Mouse (Mus musculus) erythroid progenitor cell, adult 5-6 weeks (primary cell): ENCODE results near the gene Nphp1. TPM values are rescaled to one million over a fixed set of nuclear protein-coding genes. Genes with fewer than 3 reads are reported as not detected.

ENCODE experiments used
- ATAC-seq: replicated peaks from 2 replicates; pipeline ENCODE4 v1.8.0; 2016; ENCODE audit warnings: moderate number of reproducible peaks, mild to moderate bottlenecking, moderate TSS enrichment, inconsistent platforms; ENCODE audit not compliant: poor library complexity, low FRiP score, severe bottlenecking
- total RNA-seq, 2 experiments: library from RNA; stranded (forward) in 1 of 2; stranded (reverse) in 1 of 2; fragments of 150-400 nt in 1 of 2; fragments of 186-747, 209-891 nt in 1 of 2; gene quantifications; 2 replicates each; pipeline versions ENCODE4 v1.2.3 to v1.2.4; 2015 to 2017; ENCODE audit warnings: low replicate concordance in 2 of 2

The Nphp1 gene
- total RNA-seq, 2 experiments from 2014 or later = 2.0 to 8.4 TPM

GRCm38 (mm10) chr2:127751849-127752610 lies 36.7 kb downstream of the Nphp1 start:
- no peak for ATAC-seq

GRCm38 (mm10) chr2:127749376-127749775 lies 39.3 kb downstream of the Nphp1 start:
- no peak for ATAC-seq

DNA sequence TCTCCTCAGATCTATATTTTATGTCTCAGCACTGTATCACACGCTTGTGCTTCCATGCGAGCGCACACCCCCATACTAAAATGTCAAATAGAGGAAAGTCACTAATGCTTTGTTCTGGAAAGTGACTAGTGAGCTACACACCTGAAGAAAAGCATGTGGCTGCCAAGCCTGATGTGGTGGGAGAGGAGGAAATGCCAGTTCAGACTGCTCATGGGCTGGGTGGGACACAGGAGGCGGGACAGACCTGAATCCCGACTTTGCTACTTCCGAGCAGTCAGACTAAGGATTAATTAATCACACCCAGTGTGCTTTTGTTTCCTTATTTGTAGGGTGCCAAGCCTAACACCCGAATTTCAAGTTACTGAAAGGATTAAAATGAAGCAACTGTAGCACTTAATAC lies 40.4 kb downstream of the Nphp1 start:
- no peak for ATAC-seq

GRCm38 (mm10) chr2:127742637-127743036 lies 46.1 kb downstream of the Nphp1 start:
- ATAC-seq = no peak

DNA sequence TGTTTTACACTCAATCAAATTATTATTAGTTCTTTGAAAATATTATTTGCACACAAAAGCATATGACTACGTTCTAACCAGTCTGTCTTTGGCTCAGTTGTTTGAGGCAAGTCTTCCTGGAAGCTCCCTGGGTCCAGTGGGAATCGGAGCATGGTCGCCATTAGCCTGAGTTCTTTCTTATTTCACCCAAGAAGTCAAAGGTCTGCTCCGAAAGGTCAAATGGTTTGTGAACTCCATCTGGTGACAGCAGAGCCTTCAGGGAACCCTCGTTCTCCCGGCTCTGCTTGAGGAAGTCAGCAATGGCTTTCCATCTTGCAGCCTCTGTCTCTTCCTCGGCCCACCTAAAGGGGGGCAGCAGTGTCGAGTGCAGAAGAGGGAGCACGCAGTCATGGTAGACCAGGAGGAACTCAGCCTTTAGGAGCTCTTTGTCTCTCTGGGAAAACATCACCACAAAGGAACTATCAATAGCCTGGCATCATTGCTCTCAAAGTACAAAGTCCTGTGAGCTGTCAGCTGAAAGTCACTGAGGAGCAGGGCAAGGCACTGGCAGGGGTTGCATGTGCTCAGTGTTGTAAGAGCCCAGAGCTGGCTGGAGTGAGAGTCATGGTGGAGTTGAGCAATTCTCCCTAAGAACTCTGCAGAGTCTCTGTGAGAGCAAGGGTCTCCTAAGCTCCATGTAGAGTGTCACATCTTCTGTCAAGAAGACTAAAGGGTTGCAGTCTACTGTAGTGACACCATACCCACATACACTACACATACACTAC lies 47.8 kb downstream of the Nphp1 start:
- ATAC-seq = 0 out of 2 replicates have a peak, but pooled peaks have one; percentile 30

DNA sequence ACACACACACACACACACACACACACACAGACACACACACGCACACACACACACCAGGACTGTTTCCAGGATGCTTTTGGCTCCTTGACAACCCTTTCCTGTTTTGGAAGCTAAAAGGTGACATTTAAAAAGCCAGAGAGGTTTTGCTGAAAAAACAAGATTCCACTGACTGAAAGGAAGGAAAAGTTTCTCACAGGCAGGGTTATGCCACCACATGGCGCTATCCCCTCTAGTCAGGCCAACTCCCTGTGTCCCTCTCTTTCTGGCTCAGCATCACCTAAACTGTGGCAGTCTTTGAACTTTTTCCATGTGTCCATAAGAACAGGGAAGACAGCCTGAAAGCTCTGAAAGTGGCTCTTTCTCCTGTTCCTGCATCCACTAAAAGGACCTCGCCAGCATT lies 50.8 kb downstream of the Nphp1 start:
- ATAC-seq = no peak

- no peak for ATAC-seq
Observed at GRCm38 (mm10) chr2:127736631-127737209, 52.0 kb downstream of the Nphp1 start.

DNA sequence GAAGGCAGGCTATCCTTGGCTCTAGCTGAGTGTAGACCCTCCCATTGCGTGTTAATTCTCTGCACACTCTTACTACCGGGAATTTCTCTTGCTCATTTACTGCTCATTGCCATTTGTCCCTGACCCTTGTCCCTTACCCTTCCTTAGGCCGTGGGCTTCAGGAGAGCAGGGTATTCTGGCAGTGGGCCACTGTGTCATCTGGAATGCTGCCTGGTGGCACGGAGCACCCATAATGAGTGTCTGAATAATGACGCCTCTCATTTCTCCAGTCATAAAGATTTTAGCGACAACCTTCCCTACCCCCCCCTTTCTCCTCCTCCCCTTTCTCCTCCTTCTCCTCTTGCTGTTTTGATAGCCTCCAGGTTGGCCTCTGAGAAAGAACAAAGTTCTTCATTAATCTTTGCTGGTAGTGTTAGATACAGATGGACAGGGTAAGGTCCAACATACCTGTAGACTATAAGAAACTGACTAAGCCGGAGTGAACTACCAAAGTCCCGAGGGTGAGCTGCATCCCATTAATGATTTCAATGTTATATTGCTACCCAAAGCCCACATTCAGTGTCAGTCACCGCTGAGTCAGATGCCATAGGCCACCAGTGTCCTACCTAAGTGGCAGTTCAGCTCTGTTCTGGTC lies 53.1 kb downstream of the Nphp1 start:
- no peak for ATAC-seq

DNA sequence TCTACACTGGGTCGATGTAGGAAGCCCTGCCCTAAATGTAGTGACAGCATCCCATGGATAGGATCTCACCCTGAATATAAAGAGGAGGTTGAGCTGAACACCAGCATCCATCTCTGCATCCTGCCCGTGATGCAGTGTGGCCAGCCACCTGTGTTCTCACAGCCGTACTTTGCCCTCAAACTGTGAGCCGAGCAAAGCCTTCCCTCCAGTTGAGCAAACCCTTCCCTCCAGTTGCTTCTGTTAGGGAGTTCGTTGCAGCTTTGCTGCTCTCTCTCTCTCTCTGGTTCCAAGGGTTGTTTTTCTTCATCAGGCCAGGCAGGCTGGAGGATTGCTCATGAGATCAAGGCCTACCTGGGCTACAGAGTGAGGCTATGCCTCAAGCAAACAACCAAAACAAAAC lies 53.8 kb downstream of the Nphp1 start:
- ATAC-seq = no peak

- no peak for ATAC-seq
Observed at GRCm38 (mm10) chr2:127730301-127730997, 58.2 kb downstream of the Nphp1 start.

DNA sequence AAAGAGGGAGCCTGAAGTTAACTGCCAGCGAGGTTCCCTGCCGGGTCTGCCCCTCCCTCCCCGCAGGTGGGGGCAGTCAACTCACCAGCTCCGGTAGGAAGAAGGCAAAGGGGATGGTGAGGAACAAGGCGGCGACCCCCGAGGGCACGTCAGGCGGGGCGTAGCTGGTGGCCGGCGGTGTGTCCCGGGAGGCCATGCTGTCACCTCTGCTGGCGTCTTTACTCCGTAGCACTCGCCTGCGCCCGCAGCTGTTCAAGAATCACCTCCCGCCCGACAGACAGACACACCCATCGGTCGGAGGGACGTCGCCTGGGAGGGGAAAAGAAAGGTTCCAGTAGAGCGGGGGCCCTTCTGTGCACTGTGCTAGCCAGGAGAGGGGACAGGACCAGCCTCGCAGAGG lies 59.0 kb downstream of the Nphp1 start, which contains the start of gene Mall:
TSS of gene Mall (minus strand) at position 262 of the 400 bp plus-strand sequence.
- no peak for ATAC-seq

DNA sequence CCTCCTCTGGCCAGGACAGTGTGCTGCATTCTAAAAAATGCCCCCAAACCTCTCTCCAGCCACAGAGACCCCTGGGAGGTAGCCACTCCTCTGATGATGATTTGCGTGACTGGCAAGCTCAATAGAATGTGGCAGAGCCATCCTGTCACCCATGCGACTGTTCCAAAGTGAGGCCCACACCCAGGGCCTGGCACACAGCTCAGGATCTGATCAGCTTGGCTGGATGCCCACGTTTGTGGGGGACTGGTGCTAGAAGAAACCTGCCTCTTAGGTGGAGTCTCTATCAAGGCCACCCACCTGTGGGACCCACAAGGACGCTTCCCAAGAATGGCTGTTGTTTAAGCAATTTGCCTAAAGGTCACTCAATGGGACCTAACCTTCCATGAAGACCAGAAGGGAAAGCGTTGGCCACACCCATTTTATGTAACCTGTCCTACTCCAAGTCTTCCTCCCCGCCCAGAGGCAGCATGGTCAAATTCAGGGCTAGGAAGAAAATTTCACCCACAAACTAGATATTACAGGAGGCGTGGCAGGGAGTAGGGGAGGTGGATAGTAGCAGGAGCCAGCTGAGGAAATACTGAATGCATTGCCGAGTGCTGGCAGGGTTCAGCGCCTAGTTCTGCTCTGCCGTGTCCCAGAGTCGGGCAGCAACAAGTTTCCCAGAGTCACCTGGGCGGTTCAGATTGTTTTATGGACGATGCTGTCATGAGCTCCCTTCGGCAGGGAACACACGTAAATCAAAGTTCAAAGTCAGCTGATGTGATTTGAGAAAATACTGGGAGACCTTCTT lies 59.8 kb downstream of the Nphp1 start:
- ATAC-seq = peak; percentile 33; the same call in 1 of the 2 replicates

DNA sequence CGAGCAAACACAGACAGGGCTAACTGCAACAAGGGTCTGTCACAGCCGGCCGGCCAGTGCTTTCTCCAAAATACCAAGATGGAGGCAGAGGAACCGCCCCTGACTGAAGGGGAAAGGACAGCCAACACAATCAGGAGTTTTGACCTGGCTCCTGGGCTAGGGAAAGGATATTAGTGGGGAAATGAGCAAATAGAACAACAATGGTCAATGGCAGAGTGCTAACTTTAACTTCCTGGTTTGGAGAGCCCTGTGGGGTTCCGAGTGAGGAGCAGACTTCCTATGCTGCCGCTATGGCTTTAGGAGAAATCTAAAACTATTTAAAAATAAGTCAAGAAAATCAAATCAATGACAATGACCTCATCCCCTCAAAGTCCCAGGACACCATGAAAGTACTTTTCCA lies 60.6 kb downstream of the Nphp1 start:
- ATAC-seq = no peak

GRCm38 (mm10) chr2:127723193-127723592 lies 65.5 kb downstream of the Nphp1 start:
- ATAC-seq = no peak

DNA sequence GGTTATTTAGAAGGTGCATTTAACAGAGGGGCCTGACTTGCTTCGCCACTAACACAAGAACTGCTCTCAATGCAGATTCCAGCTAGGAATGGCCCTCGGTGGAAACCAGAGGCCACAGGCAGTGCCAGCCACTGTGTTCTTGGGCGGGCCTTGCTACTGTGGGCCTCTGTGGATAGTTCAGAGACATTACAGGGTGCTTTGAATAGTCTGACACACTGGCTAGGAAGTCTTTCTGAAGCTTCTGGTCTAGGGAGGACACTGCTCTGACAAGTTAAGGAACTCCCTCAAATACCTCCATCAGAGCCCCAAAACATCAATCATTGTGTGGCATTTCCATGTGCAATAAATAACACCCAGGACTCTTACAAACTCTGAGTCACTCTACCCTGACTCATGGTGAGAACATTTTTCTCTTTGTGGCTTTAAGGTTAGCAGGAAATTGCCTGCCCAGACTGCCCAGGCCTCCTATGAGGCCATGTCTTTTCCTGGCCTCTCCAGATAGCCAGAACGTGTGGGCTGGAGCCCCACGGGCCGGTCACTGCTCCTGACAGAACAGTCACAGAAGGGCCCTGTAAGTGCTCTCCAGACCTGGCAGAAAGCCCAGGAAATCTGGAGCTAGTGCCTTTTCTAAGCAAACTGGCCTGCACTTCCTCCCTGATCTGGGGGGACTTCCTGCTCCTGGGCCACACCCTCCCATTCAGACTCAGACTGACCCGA lies 66.4 kb downstream of the Nphp1 start:
- ATAC-seq = no peak

- ATAC-seq = no peak
Observed at GRCm38 (mm10) chr2:127718839-127719468, 69.7 kb downstream of the Nphp1 start.

DNA sequence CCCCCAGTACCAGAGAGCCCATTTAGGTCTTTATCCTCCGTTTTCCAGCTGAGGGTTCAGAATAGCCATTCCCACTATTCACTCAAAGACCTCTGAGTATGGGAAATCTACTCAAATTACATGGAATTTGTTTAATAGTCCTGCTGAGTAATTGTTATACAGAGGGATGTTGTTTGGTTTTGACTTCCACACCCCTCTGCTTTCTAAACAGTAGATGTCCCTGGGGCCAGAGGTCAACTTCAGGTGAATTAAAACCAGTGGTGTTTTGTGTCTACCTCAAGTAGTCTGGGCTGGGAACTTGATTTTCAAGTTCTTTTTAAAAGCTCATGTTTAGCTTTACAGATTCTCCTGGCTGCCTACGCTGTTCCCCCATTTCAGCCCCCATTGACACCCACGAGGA lies 74.0 kb downstream of the Nphp1 start:
- ATAC-seq = no peak

DNA sequence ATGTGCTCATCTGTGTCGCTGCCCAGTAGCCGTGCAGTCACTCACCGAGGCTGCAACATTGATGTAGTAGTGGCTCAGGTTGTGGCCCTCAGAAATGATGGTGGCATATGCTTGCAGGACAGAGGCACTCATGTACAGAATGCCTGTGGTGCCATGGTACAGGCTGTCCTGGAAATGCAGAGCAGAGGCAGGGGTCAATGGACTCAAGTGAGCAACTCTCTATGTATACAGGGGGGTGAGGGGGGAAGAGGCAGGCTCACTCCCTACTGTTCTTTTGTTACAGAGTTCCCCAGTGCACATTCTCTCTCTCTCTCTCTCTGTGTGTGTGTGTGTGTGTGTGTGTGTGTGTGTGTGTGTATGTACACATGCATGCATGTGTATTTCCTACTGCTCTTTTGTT lies 79.9 kb downstream of the Nphp1 start:
- no peak for ATAC-seq
